Mouse (Mus musculus): Measurements from ENCODE around the gene Exoc7. TPM values are rescaled to one million over a fixed set of nuclear protein-coding genes. Genes with fewer than 3 reads are reported as not detected.
"Not testable (repeated sequence)": the region's sequence is repeated elsewhere in the genome, so short reads cannot be mapped to it uniquely, and the experiment has no call there.

The Exoc7 gene
- polyA plus RNA-seq, 1 experiment from 2014 or later = 79.2 TPM

- peaks cover 52% of the 10 kb centered on the region for H3K27me3 ChIP-seq (ENCODE audit: insufficient read depth, poor library complexity, severe bottlenecking)
- 72% methylated on average over 7 of the region's 7 CpGs for WGBS
- peak overlapping the region; percentile 45 for H3K27ac ChIP-seq
- 0 out of 2 replicates have a peak, but pooled peaks cover 2% of the 10 kb centered on the region for H3K9me3 ChIP-seq
- DNase-seq (ENCODE audit: low spot score) = no peak
- peaks cover 29% of the 10 kb centered on the region for H3K4me1 ChIP-seq (replicated peaks)
- no peak overlapping the region for H3K4me3 ChIP-seq
- H3K36me3 ChIP-seq = peaks cover 35% of the 10 kb centered on the region
Observed at GRCm38 (mm10) chr11:116285770-116286191, 21.3 kb downstream of the Exoc7 start.

- Histone ChIP-seq H3K9me3 (0 out of 2 replicates have a peak, but pooled peaks cover 2% of the 10 kb centered on the region), H3K36me3 (peaks cover 17% of the 10 kb centered on the region), H3K27ac (no peak overlapping the region), H3K4me1 (replicated peaks) (peaks cover 29% of the 10 kb centered on the region), H3K4me3 (no peak overlapping the region), H3K27me3 (ENCODE audit: insufficient read depth, poor library complexity, severe bottlenecking) (peaks cover 64% of the 10 kb centered on the region)
- 67% methylated on average over 6 of the region's 6 CpGs for WGBS
- no peak for DNase-seq (ENCODE audit: low spot score)
Observed at GRCm38 (mm10) chr11:116283982-116284381, 23.1 kb downstream of the Exoc7 start.

GRCm38 (mm10) chr11:116282912-116283521 is 24.0 kb downstream of the Exoc7 start:
- no peak overlapping the region for H3K27ac ChIP-seq
- H3K4me3 ChIP-seq = no peak overlapping the region
- DNase-seq (ENCODE audit: low spot score) = no peak
- peaks cover 64% of the 10 kb centered on the region for H3K27me3 ChIP-seq (ENCODE audit: insufficient read depth, poor library complexity, severe bottlenecking)
- H3K9me3 ChIP-seq = 0 out of 2 replicates have a peak, but pooled peaks cover 2% of the 10 kb centered on the region
- H3K4me1 ChIP-seq (replicated peaks) = peaks cover 29% of the 10 kb centered on the region
- WGBS = 12% methylated on average over 48 of the region's 48 CpGs
- H3K36me3 ChIP-seq = peaks cover 8% of the 10 kb centered on the region

GRCm38 (mm10) chr11:116282089-116282488 is 24.9 kb downstream of the Exoc7 start:
- WGBS = 2% methylated on average over 11 of the region's 11 CpGs
- H3K27me3 ChIP-seq (ENCODE audit: insufficient read depth, poor library complexity, severe bottlenecking) = peaks cover 64% of the 10 kb centered on the region

GRCm38 (mm10) chr11:116281671-116282070 is 25.4 kb downstream of the Exoc7 start:
- Histone ChIP-seq H3K36me3 (no peaks in the 10 kb centered on the region), H3K4me3 (peak overlapping the region; percentile 48), H3K27me3 (ENCODE audit: insufficient read depth, poor library complexity, severe bottlenecking) (peaks cover 64% of the 10 kb centered on the region), H3K4me1 (replicated peaks) (peaks cover 29% of the 10 kb centered on the region), H3K9me3 (0 out of 2 replicates have a peak, but pooled peaks cover 2% of the 10 kb centered on the region), H3K27ac (no peak overlapping the region)
- 3% methylated on average over 18 of the region's 18 CpGs for WGBS
- DNase-seq (ENCODE audit: low spot score) = no peak

More at GRCm38 (mm10) chr11:116282089-116282488, 24.9 kb downstream of the Exoc7 start:
- Histone ChIP-seq H3K9me3 (0 out of 2 replicates have a peak, but pooled peaks cover 2% of the 10 kb centered on the region), H3K36me3 (no peaks in the 10 kb centered on the region; the same call in 1 of the 2 replicates), H3K27ac (no peak overlapping the region), H3K4me1 (replicated peaks) (peaks cover 29% of the 10 kb centered on the region), H3K4me3 (peak overlapping the region; percentile 48; the same call in 1 of the 2 replicates)
- peak; percentile 37 for DNase-seq (ENCODE audit: low spot score)

GRCm38 (mm10) chr11:116280751-116281663 is 26.0 kb downstream of the Exoc7 start, which contains the start of gene Galr2:
Galr2 (plus strand) TSS chr11:116280939.
- peaks cover 26% of the 10 kb centered on the region for H3K4me1 ChIP-seq (replicated peaks)
- DNase-seq (ENCODE audit: low spot score) = peak; percentile 42
- H3K36me3 ChIP-seq = no peaks in the 10 kb centered on the region
- no peak within 1 kb of the TSS for H3K27ac ChIP-seq
- 0 out of 2 replicates have a peak, but pooled peaks cover 2% of the 10 kb centered on the region for H3K9me3 ChIP-seq
- H3K4me3 ChIP-seq = peak within 1 kb of the TSS; percentile 48
- H3K27me3 ChIP-seq (ENCODE audit: insufficient read depth, poor library complexity, severe bottlenecking) = peaks cover 64% of the 10 kb centered on the region
- 7% methylated on average over 48 of the region's 48 CpGs for WGBS

- Histone ChIP-seq H3K27me3 (ENCODE audit: insufficient read depth, poor library complexity, severe bottlenecking) (peaks cover 26% of the 10 kb centered on the region), H3K4me1 (replicated peaks) (peaks cover 36% of the 10 kb centered on the region)
- H3K27ac ChIP-seq; DNase-seq (ENCODE audit: low spot score); H3K9me3 ChIP-seq; H3K4me3 ChIP-seq; H3K36me3 ChIP-seq: not testable (repeated sequence)
- WGBS = 82% methylated on average over 1 of the region's 1 CpGs
Observed at GRCm38 (mm10) chr11:116277184-116277583, 29.8 kb downstream of the Exoc7 start.

GRCm38 (mm10) chr11:116274045-116274666 is 32.9 kb downstream of the Exoc7 start, which contains the start of gene Srp68:
Srp68 (minus strand) TSS chr11:116274217.
- Histone ChIP-seq H3K27ac (peak within 1 kb of the TSS; percentile 94), H3K27me3 (ENCODE audit: insufficient read depth, poor library complexity, severe bottlenecking) (no peaks in the 10 kb centered on the region), H3K4me1 (replicated peaks) (peaks cover 22% of the 10 kb centered on the region), H3K4me3 (peak within 1 kb of the TSS; percentile 96), H3K9me3 (no peaks in the 10 kb centered on the region), H3K36me3 (peaks cover 34% of the 10 kb centered on the region)
- 5% methylated on average over 32 of the region's 32 CpGs for WGBS
- DNase-seq (ENCODE audit: low spot score) = peak; percentile 93

- under 1% methylated on average over 39 of the region's 39 CpGs for WGBS
- Histone ChIP-seq H3K27ac (peak overlapping the region; percentile 94), H3K4me3 (peak overlapping the region; percentile 96), H3K4me1 (replicated peaks) (peaks cover 22% of the 10 kb centered on the region), H3K9me3 (no peaks in the 10 kb centered on the region), H3K27me3 (ENCODE audit: insufficient read depth, poor library complexity, severe bottlenecking) (no peaks in the 10 kb centered on the region), H3K36me3 (peaks cover 40% of the 10 kb centered on the region)
- no peak for DNase-seq (ENCODE audit: low spot score)
Observed at GRCm38 (mm10) chr11:116273469-116274044, 33.5 kb downstream of the Exoc7 start.

GRCm38 (mm10) chr11:116272589-116273468 is 34.2 kb downstream of the Exoc7 start:
- DNase-seq (ENCODE audit: low spot score) = no peak
- no peaks in the 10 kb centered on the region for H3K9me3 ChIP-seq
- peaks cover 22% of the 10 kb centered on the region for H3K4me1 ChIP-seq (replicated peaks)
- H3K27me3 ChIP-seq (ENCODE audit: insufficient read depth, poor library complexity, severe bottlenecking) = no peaks in the 10 kb centered on the region
- 63% methylated on average over 12 of the region's 12 CpGs for WGBS
- peak overlapping the region; percentile 94 for H3K27ac ChIP-seq
- H3K4me3 ChIP-seq = peak overlapping the region; percentile 96
- H3K36me3 ChIP-seq = peaks cover 47% of the 10 kb centered on the region

- Histone ChIP-seq H3K27ac (no peak overlapping the region), H3K9me3 (no peaks in the 10 kb centered on the region), H3K4me3 (no peak overlapping the region), H3K27me3 (ENCODE audit: insufficient read depth, poor library complexity, severe bottlenecking) (no peaks in the 10 kb centered on the region), H3K4me1 (replicated peaks) (peaks cover 18% of the 10 kb centered on the region), H3K36me3 (peaks cover 80% of the 10 kb centered on the region)
- DNase-seq (ENCODE audit: low spot score) = no peak
- WGBS = 95% methylated on average over 8 of the region's 8 CpGs
Observed at GRCm38 (mm10) chr11:116269560-116269959, 37.5 kb downstream of the Exoc7 start.
